Mouse (Mus musculus): Measurements from ENCODE around the gene Zmynd10. TPM values are rescaled to one million over a fixed set of nuclear protein-coding genes. Genes with fewer than 3 reads are reported as not detected.

Zmynd10 gene
- polyA plus RNA-seq, 1 experiment, result 0.56 TPM

DNA sequence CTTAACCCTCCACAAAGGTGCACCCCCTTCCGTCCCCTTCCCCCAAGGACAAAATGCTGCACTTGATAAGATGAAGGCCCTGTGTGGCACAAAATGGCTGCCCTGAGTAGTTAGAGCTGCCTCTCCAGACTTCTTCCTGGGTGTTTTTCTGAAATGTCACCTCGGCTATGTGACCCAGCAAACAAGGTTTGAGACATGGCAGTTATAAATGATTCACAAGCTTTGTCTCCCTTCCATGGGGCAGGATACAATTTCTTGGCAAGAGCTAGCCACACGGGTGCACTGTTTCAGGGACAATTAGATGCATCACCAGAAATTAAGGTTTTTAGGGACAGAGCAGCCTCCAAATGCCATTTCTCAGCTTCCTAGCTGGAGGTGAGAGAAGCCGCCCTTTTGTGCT lies 6.7 kb upstream of the Zmynd10 start:
- DNase-seq (ENCODE audit: low spot score), result no peak

DNA sequence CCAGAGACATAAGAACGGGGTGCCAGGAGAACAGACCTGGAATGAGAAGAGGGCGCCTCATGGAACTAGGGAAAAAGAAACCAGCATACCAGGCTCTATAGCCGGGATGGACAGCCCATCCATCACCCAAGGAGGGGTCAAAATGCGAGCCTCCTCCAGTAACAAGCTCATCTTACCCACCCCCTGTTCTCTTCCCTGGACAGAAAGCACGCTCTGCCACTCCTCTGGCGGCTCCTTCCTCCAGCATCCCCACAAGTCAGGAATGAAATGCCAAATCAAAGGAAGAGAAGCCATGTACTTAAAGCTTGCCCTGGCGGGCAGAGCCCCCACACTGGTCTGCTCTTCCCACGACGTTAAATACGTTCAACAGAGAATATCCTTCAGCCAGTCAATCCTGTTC lies 6.1 kb upstream of the Zmynd10 start:
- DNase-seq (ENCODE audit: low spot score), result no peak

DNA sequence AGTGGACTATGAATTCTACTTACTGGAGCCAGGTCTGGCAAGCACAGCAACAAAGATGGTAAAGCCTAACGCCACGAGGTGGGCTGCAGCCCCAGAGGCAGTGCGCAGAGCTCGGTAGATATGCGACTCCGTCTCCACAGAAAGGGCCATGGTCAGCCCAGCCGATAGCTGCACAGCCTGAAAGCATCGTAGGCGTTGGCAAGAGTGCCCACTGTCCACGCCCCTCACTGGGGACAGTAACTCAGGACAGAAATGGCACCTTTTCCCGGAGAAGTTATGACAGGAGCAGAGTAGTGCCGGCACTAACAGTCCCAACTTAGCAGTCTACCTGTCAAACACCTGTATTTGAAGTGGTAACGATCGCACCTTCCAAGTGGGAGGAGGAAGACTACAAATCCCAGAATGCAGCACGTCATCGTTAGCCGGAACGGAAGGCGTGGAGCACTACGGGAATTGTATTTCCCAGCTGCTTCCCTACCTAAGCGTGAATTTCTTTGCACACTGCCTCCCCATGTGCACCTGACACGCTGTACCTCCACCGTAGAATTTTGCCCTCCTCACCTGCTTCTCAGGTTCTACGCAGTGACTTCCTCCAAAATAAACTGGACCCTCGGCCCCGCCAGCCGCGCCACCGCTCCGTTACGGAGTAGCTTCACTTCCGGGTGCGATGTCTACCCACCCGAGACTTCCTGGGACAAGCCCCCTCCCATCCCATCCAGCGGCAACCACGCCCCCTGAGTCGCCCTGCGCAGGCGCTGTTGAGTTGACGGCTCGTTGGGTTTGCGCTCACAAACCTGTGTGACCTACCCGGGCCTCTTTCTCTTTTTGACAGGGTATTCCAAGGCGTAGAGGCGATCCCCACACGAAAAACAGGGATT lies 5.4 kb upstream of the Zmynd10 start, which contains the start of the genes Cyb561d2 and Nprl2:
Gene Cyb561d2, minus strand, starts transcription at position 720 of the 878 bp plus-strand sequence.
Gene Nprl2, plus strand, starts transcription at position 753 of the 878 bp plus-strand sequence.
- peak; percentile 88 for DNase-seq (ENCODE audit: low spot score)

DNA sequence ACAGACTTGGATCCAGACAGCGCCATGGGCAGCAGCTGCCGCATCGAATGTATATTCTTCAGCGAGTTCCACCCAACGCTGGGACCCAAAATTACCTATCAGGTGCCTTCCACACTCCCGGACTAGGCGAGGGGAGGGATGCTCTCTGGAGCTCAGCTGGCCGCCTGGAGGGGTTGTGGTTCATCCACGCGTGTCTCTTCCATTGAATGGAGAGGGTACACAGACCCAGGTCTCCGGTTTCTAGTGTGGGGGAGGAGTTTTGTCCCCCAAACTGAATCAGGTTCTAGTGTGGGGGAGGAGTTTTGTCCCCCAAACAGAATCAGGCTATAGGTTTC lies 4.8 kb upstream of the Zmynd10 start:
- DNase-seq (ENCODE audit: low spot score), result no peak

DNA sequence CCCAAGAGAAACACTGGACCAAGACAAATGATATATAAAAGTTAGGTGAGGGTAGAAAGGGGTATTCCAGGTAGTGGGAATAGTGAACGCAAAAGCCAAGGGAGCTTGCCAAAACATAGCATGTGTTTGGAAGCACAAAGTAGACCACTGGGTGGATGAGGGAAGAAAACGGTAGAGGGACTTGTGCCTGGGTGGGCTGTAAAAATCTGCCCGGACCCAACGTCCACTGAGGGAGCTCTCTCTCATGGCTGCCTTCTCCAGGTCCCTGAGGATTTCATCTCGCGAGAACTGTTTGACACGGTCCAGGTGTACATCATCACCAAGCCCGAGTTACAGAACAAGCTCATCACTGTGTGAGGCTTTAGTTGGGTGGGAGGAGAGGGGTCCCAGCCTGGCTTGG lies 4.4 kb upstream of the Zmynd10 start:
- no peak for DNase-seq (ENCODE audit: low spot score)

DNA sequence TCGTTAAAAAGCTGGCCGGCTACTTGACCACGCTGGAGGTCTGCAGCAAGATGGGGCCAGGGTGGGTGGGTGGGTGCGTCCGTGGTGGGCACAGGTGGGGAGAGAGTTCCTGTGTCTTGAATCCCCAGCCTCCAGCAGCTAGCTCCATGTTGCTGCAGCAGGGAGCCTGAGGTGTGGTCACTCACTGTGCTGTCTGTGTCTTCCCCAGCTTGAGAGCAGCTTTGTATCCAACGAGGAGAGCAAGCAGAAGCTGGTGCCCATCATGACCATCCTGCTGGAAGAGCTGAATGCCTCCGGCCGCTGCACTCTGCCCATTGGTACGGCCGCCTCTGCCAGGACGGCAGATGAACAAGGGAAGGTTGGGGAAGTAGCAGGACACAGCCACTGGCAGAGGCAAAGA lies 3.8 kb upstream of the Zmynd10 start:
- no peak for DNase-seq (ENCODE audit: low spot score)

DNA sequence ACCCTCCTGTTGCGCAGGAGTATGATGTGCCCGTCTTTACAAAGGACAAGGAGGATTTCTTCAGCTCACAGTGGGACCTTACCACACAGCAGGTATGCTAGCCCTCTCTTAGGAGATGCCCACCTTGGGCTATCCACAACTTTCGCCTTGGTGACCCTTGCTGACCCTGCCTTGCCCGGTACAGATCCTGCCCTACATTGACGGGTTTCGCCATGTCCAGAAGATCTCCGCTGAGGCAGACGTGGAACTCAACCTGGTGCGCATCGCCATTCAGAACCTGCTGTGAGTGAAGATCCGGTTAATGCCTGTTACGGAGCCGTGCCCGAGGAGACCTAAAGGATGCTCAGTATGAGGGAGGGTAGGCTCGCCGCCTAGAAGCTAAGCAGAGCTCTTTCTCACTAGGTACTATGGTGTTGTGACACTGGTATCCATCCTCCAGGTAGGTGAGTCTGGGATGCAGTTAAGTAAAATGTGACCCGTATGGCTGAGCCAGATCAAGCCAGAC lies 2.9 kb upstream of the Zmynd10 start:
- DNase-seq (ENCODE audit: low spot score), result no peak

DNA sequence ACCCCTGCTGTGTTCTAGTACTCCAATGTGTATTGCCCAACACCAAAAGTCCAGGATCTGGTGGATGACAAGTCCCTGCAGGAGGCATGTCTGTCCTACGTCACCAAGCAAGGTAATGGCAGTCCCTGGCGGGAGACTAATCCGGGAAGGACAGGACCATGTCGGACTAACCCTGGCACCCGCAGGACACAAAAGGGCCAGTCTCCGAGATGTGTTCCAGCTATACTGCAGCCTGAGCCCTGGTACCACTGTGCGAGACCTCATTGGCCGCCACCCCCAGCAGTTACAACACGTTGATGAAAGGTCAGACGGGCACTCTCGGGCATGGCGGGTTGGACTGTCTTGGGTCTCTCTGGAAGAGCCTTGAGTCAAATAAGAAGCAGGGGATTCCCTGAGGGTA lies 2.4 kb upstream of the Zmynd10 start:
- DNase-seq (ENCODE audit: low spot score), result no peak

DNA sequence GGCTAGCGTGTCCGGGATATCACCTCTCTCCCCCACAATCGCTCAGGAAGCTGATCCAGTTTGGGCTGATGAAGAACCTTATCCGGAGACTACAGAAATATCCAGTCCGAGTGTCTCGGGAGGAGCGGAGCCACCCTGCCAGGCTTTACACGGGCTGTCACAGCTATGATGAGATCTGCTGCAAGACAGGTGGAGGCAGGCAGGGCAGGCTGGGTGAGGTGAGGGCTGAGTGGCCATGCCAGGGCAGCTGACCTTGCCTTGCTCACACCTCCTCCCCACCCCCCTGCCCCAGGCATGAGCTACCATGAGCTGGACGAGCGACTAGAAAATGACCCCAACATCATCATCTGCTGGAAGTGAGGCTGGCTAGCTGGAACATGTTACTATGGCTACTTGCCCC lies 1.9 kb upstream of the Zmynd10 start:
- DNase-seq (ENCODE audit: low spot score), result no peak

DNA sequence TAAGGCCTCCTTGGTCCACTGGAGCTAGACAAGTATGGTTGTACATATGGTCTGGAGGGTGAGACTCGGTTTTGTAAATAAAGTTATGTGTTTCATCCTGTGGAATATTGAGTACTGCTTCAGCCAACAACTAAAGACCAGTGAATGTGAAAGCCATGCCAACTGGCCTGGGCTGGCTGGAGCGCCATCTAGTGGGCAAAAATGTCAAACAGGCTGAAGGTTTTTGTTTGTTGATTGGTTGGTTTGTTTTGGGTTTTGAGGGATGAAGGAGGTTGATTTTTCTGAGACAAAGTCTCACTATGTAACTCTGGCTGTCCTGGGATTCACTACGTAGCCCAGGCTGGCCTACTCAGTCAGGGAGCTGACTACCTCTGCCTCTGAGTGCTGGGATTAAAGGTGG lies 1.5 kb upstream of the Zmynd10 start:
- no peak for DNase-seq (ENCODE audit: low spot score)

DNA sequence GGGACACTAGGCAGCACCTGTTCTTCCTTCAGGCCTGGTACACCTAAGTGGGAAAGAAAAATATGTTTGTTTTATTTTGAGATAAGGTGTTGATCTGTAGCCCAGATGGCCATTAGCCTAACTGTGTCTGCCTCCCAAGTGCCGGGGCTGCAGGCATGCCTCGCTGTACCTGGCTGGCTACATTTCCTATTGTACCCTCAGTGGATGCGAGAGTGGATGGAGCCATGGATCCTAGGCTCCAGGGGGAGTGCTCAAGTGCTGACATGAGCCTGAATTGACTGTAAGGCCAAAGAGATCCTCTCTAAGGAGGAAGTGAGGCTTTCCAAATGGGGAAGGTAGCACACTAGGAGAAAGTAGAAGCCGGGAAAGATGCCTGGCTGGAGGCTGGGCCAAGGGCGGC lies 859 bp downstream of the Zmynd10 start:
- no peak for DNase-seq (ENCODE audit: low spot score)

DNA sequence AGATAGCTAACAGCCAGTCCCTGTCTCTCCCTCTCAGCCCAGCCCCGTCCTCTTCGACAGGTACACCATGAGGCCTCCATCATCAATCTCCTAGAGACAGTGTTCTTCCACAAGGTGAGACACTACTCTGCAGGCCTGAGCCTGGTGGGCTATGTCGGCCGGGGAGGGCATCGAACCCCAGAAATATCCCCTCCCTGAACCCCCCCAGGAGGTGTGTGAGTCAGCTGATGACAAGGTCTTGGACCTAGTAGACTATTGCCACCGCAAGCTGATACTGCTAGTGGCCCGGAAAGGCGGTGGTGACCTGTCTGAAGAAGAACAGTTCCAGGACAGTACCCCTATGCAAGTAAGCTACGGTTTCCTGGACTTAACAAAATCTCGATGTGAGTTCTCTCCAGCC lies 1.7 kb downstream of the Zmynd10 start:
- no peak for DNase-seq (ENCODE audit: low spot score)

DNA sequence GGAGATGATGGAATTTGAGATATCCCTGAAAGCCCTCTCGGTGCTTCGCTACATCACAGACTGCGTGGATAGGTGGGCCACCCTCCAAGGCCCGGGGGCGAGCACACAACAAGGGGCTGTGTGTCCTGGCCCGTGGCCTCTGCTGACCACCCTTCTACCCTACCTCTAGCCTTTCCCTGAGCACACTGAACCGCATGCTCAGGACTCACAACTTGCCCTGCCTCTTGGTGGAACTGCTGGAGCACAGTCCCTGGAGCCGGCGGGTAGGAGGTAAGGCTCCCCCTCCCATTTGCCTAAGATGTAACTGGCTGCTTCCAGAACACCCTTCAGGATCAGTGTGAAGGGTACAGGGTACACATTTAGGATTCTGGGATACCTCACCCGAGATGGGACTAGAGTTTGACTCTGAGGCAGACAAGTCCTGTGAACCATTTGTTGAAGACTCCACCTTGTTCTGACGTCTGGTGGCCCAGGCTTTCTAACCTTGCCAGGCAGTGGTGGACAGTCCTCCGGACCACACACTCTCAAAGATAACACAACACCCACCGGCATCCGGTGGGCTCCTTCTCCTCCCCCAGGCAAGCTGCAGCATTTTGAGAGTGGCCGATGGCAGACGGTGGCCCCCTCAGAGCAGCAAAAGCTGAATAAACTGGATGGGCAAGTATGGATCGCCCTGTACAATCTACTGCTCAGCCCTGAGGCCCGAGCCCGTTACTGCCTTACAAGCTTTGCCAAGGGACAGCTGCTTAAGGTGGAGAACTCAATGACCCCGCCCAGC lies 2.4 kb downstream of the Zmynd10 start:
- DNase-seq (ENCODE audit: low spot score), result no peak

DNA sequence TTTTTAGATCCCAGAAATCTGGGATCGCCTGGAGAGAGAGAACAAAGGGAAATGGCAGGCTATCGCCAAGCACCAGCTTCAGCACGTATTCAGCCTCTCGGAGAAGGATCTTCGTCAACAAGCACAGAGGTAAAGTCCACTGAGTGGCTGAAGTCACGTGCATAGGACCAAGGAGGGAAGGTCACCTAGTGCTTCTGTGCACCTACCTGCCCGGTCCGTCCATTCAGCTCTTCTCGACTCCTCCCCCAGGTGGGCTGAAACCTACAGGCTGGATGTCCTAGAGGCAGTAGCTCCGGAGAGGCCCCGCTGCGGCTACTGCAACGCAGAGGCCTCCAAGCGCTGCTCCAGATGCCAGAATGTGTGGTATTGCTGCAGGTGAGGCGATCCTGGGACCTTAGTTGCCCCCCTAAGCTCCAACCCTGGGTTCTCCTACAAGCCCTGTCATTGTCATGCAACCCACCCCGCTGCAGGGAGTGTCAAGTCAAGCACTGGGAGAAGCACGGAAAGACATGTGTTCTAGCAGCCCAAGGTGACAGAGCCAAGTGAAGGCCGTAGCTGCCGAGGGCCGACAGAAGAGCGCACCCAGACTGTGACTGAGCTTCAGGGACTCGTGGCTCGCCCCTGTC lies 3.5 kb downstream of the Zmynd10 start:
- no peak for DNase-seq (ENCODE audit: low spot score)

DNA sequence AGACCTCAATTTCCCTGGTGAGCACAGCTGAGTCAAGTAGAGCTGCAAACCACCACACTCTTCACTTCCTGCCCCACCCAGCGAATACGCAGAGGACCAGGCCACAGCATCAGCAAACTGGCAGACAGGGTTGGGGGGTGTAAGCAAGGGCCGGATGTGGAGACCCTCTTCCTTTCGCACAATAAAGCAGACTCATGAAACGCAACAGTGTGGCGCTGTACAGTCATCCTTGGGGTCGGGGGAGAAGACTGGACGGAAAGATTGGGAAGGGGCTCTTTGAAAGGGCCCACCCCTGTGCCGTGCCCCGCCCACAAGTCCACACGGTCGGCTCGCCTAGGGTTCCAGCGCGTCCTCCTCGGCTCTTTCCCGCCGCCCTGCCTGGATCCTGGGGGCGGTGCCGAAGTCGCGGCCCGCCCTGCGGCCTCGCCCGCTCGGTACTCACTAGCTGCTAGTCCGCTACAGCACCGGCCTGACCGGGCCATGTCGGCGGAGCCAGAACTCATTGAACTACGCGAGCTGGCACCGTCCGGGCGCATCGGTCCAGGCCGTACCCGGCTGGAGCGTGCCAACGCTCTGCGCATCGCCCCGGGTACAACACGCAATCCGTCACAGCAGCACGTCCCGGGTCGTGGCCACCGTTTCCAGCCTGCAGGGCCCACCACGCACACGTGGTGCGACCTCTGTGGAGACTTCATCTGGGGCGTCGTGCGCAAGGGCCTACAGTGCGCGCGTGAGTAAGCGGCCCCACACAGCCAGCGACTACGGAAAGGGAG lies 4.2 kb downstream of the Zmynd10 start, which contains the start of gene Rassf1:
Gene Rassf1, plus strand, starts transcription at position 439 of the 773 bp plus-strand sequence.
- no peak for DNase-seq (ENCODE audit: low spot score)

DNA sequence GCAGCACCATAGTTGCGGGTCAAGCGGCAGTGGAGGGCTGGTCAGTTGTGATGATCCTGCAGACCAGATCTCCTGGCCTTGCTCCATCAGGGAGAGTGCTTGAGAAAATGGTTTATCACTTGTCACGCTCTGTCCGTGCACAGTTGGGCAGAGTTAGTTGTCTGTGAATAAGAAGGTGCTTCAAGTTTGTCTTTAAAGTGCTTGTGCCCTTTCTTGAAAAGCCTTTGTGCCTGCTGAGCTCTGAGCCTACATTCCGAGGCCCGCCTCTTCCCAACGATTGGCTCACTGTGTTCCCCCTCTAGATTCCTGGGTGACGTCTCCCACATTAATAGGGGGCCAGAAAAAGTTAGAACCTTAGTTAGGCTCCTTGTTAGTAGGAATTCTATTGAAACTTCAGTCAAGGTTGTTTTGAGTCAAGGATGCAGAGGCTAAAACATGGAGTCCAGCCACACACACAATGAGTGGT lies 4.8 kb downstream of the Zmynd10 start:
- no peak for DNase-seq (ENCODE audit: low spot score)

DNA sequence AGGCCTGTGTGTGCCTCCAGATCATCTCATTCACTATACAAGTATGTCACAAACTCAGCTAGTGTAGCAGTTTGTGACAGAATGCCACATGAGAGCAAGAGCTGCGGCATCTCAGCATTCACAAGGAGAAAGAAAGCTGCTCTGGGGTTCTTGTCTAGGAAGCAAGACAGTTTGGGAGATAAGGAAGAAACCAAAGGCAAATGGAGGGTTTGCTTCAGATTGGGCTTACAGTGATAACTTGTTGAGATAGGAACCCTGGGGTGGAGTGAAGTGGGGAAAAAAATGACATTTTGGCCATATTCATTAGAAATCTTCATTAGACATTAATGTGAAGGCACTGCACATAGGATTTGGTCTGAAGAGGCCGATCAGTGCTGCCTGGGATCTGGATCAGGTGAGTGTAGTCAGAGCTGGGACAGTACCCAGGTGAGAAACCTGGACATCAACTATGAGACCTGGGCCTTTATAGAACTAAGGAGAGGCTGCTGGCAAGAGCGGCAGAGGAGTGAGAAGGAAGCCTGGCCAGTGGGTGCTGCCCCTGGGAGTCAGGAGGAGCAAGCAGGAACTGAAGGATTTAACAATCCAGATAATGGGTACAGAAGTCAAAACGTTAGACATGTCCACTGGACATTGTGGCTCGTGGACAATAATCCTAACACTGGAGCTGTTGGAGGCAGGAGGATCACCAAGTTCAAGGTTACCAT lies 5.7 kb downstream of the Zmynd10 start:
- DNase-seq (ENCODE audit: low spot score), result no peak

DNA sequence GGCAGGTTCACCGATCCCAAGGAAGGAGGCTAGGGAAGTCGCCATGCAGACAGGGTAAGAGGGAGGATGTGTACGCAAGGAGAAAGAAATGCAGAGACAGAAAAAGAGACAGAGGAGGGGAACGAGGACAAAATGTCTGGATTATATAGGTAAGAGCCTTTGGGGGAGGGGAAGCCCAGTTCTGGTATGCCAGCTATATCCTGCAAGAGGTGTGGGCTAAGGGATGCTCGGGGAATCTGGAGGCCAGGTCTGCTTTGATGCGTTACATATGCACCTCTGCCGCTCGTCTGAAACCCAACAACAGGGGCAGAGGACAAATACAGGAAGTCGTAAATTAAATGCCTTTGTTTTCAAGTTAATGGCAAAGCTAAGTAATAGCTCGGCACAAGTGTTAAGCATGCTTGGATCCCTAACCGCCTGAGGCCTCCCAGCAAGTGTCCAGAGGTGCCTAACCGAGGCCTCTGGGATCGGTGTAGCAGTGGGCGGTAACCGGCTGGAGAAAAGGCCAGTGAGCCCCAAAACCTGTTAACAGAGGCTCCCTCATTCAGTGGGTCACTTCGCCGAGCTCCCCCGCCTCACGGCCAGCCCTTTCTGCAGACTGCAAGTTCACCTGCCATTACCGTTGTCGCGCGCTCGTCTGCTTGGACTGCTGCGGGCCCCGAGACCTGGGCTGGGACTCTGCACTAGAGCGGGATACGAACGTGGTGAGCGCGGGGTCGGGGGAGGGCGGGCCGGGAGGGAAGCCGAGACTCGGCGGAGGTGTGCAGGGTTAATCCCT lies 6.6 kb downstream of the Zmynd10 start:
- no peak for DNase-seq (ENCODE audit: low spot score)

DNA sequence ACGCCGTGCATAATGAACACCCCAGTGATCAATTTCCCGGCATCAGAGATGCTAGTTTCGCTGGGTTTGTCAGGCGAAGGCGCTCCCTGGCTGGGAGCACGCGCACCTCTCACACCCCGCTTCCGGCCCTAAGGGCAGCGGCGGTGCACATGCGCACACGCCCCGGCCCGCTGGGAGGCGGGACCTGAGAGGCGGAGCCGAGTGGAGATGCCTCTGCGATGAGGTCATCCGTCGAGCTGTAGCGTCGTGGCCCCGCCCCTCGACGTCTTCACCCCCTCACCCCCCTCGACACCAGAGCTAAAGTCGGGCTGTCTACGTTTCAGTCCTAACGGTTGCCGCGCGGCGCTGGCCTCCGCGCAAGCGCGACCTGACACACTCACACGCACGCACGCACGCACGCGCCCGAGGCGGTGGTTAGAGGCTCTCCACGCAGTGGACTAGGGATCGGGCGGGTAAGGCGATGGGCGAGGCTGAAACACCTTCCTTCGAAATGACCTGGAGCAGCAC lies 7.3 kb downstream of the Zmynd10 start:
- DNase-seq (ENCODE audit: low spot score), result peak; percentile 92

DNA sequence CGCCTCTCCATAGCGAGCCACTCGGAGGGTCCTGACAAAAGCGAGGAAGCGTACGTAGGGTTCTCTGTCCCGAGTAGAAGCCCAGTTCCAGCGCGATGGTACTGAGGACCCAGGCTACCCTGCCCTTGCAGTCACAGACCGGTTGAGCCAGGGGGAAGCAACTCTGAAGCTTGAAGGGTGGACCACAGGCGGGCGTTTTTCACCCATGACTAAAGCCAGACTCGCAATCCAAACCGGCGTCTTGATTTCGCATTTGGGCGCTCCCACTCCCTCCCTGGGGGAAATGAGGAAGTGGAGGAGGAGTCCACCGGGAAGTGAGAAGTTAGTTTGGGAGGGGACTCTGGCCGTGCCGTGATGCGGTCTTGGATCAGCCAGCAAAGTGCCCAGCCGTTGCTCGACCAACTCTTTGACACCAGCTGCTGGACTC lies 7.9 kb downstream of the Zmynd10 start:
- no peak for DNase-seq (ENCODE audit: low spot score)
